Comparison of ENCODE assay signal across 8 mouse cellular contexts in the genomic region with DNA sequence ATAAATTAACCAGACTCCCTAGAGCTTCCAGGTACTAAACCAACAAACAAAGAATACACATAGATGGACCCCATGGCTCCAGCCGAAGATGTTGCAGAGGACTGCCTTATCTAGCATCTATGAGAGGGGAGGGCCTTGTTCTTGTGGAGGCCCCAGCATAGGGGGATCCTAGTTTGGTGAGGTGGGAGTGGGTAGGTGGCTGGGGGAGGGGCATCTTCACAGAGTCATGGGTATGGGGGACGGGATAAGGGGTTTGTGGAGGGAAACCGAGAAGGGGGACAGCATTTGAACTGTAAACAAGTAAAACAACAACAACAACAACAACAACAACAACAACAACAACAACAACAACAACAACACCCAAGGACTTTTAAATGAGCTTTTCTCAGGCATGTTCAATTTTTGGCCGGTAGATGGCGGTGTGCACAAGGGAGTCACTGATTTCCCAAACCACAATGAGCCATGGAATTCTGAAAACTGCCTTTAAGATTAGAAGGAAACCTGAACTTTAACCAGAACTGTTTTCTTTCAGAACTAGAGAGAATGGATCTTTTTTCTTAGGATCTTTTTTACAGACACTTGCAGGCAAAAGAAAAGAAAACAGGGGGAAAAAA.
DNase-seq lines count a peak whose midpoint lies in the region; ATAC-seq and TF ChIP-seq lines count a peak whose summit lies in the region.
"Not testable (repeated sequence)": the region's sequence is repeated elsewhere in the genome, so short reads cannot be mapped to it uniquely, and the experiment has no call there.

No protein-coding gene starts in this region.

- DNase-seq in 416B (ENCODE audit: low read depth) = peak; percentile 14
- DNase-seq in brain, embryonic 14.5 days (ENCODE audit: low read depth) = peak; percentile 65
- peak; percentile 19 for DNase-seq in embryo, embryonic 9.5 days (ENCODE audit: extremely low spot score)
- peak; percentile 31 for DNase-seq in forelimb bud, embryonic 11.5 days (ENCODE audit: low read depth, low spot score)
- peak; percentile 23 for DNase-seq in liver, adult 2 months (ENCODE audit: extremely low read depth, low read depth, low spot score)
- DNase-seq in midbrain, embryonic 11.5 days (ENCODE audit: low spot score, missing footprints) = peak; percentile 96
- DNase-seq in splenic B cell, adult 2 months (ENCODE audit: low read depth, low spot score) = peak; percentile 0

- H3K9me3 ChIP-seq in intestine, postnatal 0 days (ENCODE audit: control insufficient read depth); midbrain, embryonic 11.5 days (ENCODE audit: control insufficient read depth, low read length): not testable (repeated sequence)

- not testable (repeated sequence) for H3K4me3 ChIP-seq in intestine, postnatal 0 days (ENCODE audit: low read depth, low read length); liver, adult 2 months (ENCODE audit: insufficient read depth, low read depth, low read length); midbrain, embryonic 11.5 days (ENCODE audit: low read depth, low read length)

- H3K9ac ChIP-seq in intestine, postnatal 0 days (ENCODE audit: low read depth, low read length); liver, adult 2 months (ENCODE audit: low read depth, low read length); midbrain, embryonic 11.5 days (ENCODE audit: low read length): not testable (repeated sequence)

- not testable (repeated sequence) for H3K4me1 ChIP-seq in intestine, postnatal 0 days (replicated peaks; ENCODE audit: control insufficient read depth, insufficient read depth, low read length); liver, adult 2 months (ENCODE audit: control insufficient read depth, insufficient read depth, low read length); midbrain, embryonic 11.5 days (ENCODE audit: control insufficient read depth, insufficient read depth, low read length)

- not testable (repeated sequence) for H3K36me3 ChIP-seq in intestine, postnatal 0 days (ENCODE audit: control insufficient read depth, insufficient read depth); liver, adult 2 months (ENCODE audit: control insufficient read depth, insufficient read depth, low read length); midbrain, embryonic 11.5 days (ENCODE audit: control insufficient read depth, insufficient read depth, low read length); splenic B cell, adult 2 months (ENCODE audit: control insufficient read depth, insufficient read depth, low read length, poor library complexity, severe bottlenecking)

- not testable (repeated sequence) for H3K27ac ChIP-seq in intestine, postnatal 0 days (ENCODE audit: low read depth, low read length); liver, adult 2 months (replicated peaks; ENCODE audit: insufficient read depth, low read depth, low read length); midbrain, embryonic 11.5 days (ENCODE audit: low read depth, low read length)

- TF ChIP-seq CTCF in brain, embryonic 14.5 days (IDR thresholded peaks at IDR 0.05; ENCODE audit: borderline replicate concordance, extremely low read depth, insufficient read depth, insufficient read length) = peak; percentile 59; the same call in 1 of the 2 replicates
- TF ChIP-seq CTCF in intestine, postnatal 0 days (IDR thresholded peaks at IDR 0.05; ENCODE audit: low read depth) = peak; percentile 74
- peak; percentile 46 for TF ChIP-seq CTCF in liver, adult 2 months (IDR thresholded peaks at IDR 0.05; ENCODE audit: low read depth, low read length)

- WGBS in intestine, postnatal 0 days = 16% methylated on average over 5 of the region's 5 CpGs
- WGBS in liver, adult 2 months = 8% methylated on average over 5 of the region's 5 CpGs
- 18% methylated on average over 5 of the region's 5 CpGs for WGBS in midbrain, embryonic 11.5 days

- H3K79me2 ChIP-seq in liver, adult 2 months (ENCODE audit: control insufficient read depth, insufficient read depth, low read length) = not testable (repeated sequence)

- not testable (repeated sequence) for TF ChIP-seq POLR2A in brain, embryonic 14.5 days (IDR thresholded peaks at IDR 0.05; ENCODE audit: borderline replicate concordance, extremely low read depth, insufficient read depth, insufficient read length, poor library complexity, severe bottlenecking); liver, adult 2 months (IDR thresholded peaks at IDR 0.05; ENCODE audit: extremely low read depth, insufficient read depth, low read length)

- ATAC-seq in intestine, postnatal 0 days = not testable (repeated sequence)
- peak; percentile 63; the same call in 1 of the 2 replicates for ATAC-seq in midbrain, embryonic 11.5 days (ENCODE audit: low FRiP score)

- not testable (repeated sequence) for H3K4me2 ChIP-seq in intestine, postnatal 0 days (replicated peaks; ENCODE audit: low read depth); midbrain, embryonic 11.5 days

- not testable (repeated sequence) for H3K27me3 ChIP-seq in intestine, postnatal 0 days (replicated peaks; ENCODE audit: control insufficient read depth, insufficient read depth, low read length); liver, adult 2 months (ENCODE audit: control insufficient read depth, insufficient read depth, low read length); midbrain, embryonic 11.5 days (ENCODE audit: control insufficient read depth, insufficient read depth, low read length); splenic B cell, adult 2 months (ENCODE audit: control insufficient read depth, insufficient read depth, low read length, poor library complexity, severe bottlenecking)

Comparison
In these comparisons a context has a peak if more than half of its experiments do, and no peak if none do; other contexts are left out.
1. DNase-seq: peak in every context shown above with its lines; median percentile 96 in midbrain, embryonic 11.5 days; 65 in brain, embryonic 14.5 days; 31 in forelimb bud, embryonic 11.5 days; 23 in liver, adult 2 months; 19 in embryo, embryonic 9.5 days; 14 in 416B; 0 in splenic B cell, adult 2 months.